Mouse (Mus musculus) heart, postnatal 36 days (tissue): ENCODE data around the gene Mfsd7a. TPM values are rescaled to one million over a fixed set of nuclear protein-coding genes. Genes with fewer than 3 reads are reported as not detected.
A peak's percentile ranks its signal among the peaks of the same experiment; 100 is the strongest.
"Not testable (repeated sequence)": the region's sequence is repeated elsewhere in the genome, so short reads cannot be mapped to it uniquely, and the experiment has no call there.

Experiments
- DNase-seq, 2 experiments: peaks; one replicate each; pipeline ENCODE4 v3.0.0; 2021 to 2022
- intact Hi-C: fragments of 180-260 bp; cut with DNase I; formaldehyde crosslinking; loops from one replicate; pipeline ENCODE4 v1.15.1; 2025
- total RNA-seq, 2 experiments: library from RNA; stranded (reverse); gene quantifications; 2 replicates each; pipeline ENCODE4 v1.2.3; 2021

Gene Mfsd7a
- total RNA-seq, result 1 to 10 TPM; 1.6 to 2.0 TPM

- peak; percentile 75 to 80 for DNase-seq
- intact Hi-C loops, result no loop called here
These were observed at the start of gene Mfsd7a for GRCm38 (mm10) chr5:108448785-108449668. TSS of gene Mfsd7a (minus strand) at chr5:108448891.

- DNase-seq, intact Hi-C loops: not testable (repeated sequence)
These were observed 37.5 kb upstream of the Mfsd7a start for GRCm38 (mm10) chr5:108486148-108486547.

- intact Hi-C loops, result no loop called here
- no peak for DNase-seq
These were observed 36.5 kb upstream of the Mfsd7a start for GRCm38 (mm10) chr5:108485239-108485638.

- intact Hi-C loops, result no loop called here
- DNase-seq, result no peak
These were observed 34.3 kb upstream of the Mfsd7a start for GRCm38 (mm10) chr5:108483006-108483405.

GRCm38 (mm10) chr5:108475977-108476376 lies 27.3 kb upstream of the Mfsd7a start:
- DNase-seq, result no peak
- intact Hi-C loops, result no loop called here

- DNase-seq, result no peak
- intact Hi-C loops, result no loop called here
These were observed 25.0 kb upstream of the Mfsd7a start for GRCm38 (mm10) chr5:108473737-108474136.

GRCm38 (mm10) chr5:108469617-108470016 lies 20.9 kb upstream of the Mfsd7a start:
- intact Hi-C loops, result no loop called here
- DNase-seq, result no peak

GRCm38 (mm10) chr5:108466647-108467046 lies 18.0 kb upstream of the Mfsd7a start:
- DNase-seq, result no peak
- intact Hi-C loops, result no loop called here

GRCm38 (mm10) chr5:108465131-108465891 lies 16.6 kb upstream of the Mfsd7a start:
- intact Hi-C loops, result loop anchor here (2.0 kb wide), 1 partner anchor 13 kb away; no protein-coding TSS in a partner anchor
- no peak for DNase-seq

- DNase-seq, result no peak
- intact Hi-C loops, result no loop called here
These were observed 13.8 kb upstream of the Mfsd7a start for GRCm38 (mm10) chr5:108462446-108462845.

- DNase-seq, result peak; percentile 98 to 99
- intact Hi-C loops, result loop anchor here (2.0 kb wide), 1 partner anchor 27 kb away; the partner anchor contains the start of gene Atp5k
These were observed 12.7 kb upstream of the Mfsd7a start, which contains the start of gene Pcgf3 for GRCm38 (mm10) chr5:108461082-108462065. TSS of gene Pcgf3 (plus strand) at chr5:108461232.

- no peak for DNase-seq
- intact Hi-C loops, result loop anchor here (2.0 kb wide), 1 partner anchor 26 kb away; the partner anchor contains the start of gene Atp5k
These were observed 11.8 kb upstream of the Mfsd7a start for GRCm38 (mm10) chr5:108460461-108460860.

- intact Hi-C loops, result no loop called here
- no peak for DNase-seq
These were observed 10.0 kb upstream of the Mfsd7a start for GRCm38 (mm10) chr5:108458706-108459105.

- no peak for DNase-seq
- intact Hi-C loops, result no loop called here
These were observed 5.4 kb upstream of the Mfsd7a start for GRCm38 (mm10) chr5:108454094-108454493.

GRCm38 (mm10) chr5:108452422-108452821 lies 3.7 kb upstream of the Mfsd7a start:
- intact Hi-C loops, result no loop called here
- no peak for DNase-seq

GRCm38 (mm10) chr5:108451611-108452010 lies 2.9 kb upstream of the Mfsd7a start:
- intact Hi-C loops, result no loop called here
- no peak for DNase-seq

GRCm38 (mm10) chr5:108450837-108451540 lies 2.3 kb upstream of the Mfsd7a start:
- intact Hi-C loops, result no loop called here
- no peak for DNase-seq

GRCm38 (mm10) chr5:108447857-108448256 lies 834 bp downstream of the Mfsd7a start:
- intact Hi-C loops, result no loop called here
- DNase-seq, result no peak

- intact Hi-C loops, result no loop called here
- no peak for DNase-seq
These were observed 1.7 kb downstream of the Mfsd7a start for GRCm38 (mm10) chr5:108446973-108447372.
